Mouse (Mus musculus) neural tube, embryonic 11.5 days (tissue): ENCODE results near the gene Gcnt2. TPM values are rescaled to one million over a fixed set of nuclear protein-coding genes. Genes with fewer than 3 reads are reported as not detected.

Experiments used
- ATAC-seq: fragments of 200-750 bp; cut with Nextera tagmentation; 2 replicates; pipeline ENCODE4 v1.8.0; 2017; ENCODE audit warnings: moderate number of reproducible peaks, mild to moderate bottlenecking, moderate TSS enrichment, moderate library complexity; ENCODE audit not compliant: insufficient read depth, low FRiP score, low TSS enrichment
- DNase-seq: peaks from one replicate; pipeline ENCODE4 v3.0.0-alpha.2; 2015; ENCODE audit warnings: low spot score
- H3K27ac ChIP-seq: fragments of 300-500 bp; sonication (generic); 2 replicates; pipeline ENCODE4 v1.5.1; 2014; ENCODE audit warnings: low read depth, mild to moderate bottlenecking, low read length
- H3K27me3 ChIP-seq: fragments of 300-500 bp; sonication (generic); 2 replicates; pipeline ENCODE4 v1.6.1; 2014; ENCODE audit warnings: mild to moderate bottlenecking, low read length, mixed read lengths; ENCODE audit not compliant: control insufficient read depth, insufficient read depth
- H3K36me3 ChIP-seq: fragments of 300-500 bp; sonication (generic); 2 replicates; pipeline ENCODE4 v1.6.1; 2014; ENCODE audit warnings: mild to moderate bottlenecking, low read length, moderate library complexity, mixed read lengths; ENCODE audit not compliant: control insufficient read depth, insufficient read depth
- H3K4me1 ChIP-seq: fragments of 300-500 bp; sonication (generic); 2 replicates; pipeline ENCODE4 v1.6.1; 2014; ENCODE audit warnings: low read length, mixed read lengths; ENCODE audit not compliant: control insufficient read depth, insufficient read depth
- H3K4me2 ChIP-seq: fragments of 300-500 bp; sonication (generic); 2 replicates; pipeline ENCODE4 v1.6.1; 2014; ENCODE audit warnings: low read depth, mild to moderate bottlenecking, moderate library complexity
- H3K4me3 ChIP-seq: fragments of 300-500 bp; sonication (generic); 2 replicates; pipeline ENCODE4 v1.5.1; 2014; ENCODE audit warnings: low read depth, low read length
- H3K9ac ChIP-seq: fragments of 300-500 bp; sonication (generic); 2 replicates; pipeline ENCODE4 v1.6.1; 2014; ENCODE audit warnings: mild to moderate bottlenecking, low read length
- H3K9me3 ChIP-seq: fragments of 300-500 bp; sonication (generic); 2 replicates; pipeline ENCODE4 v1.6.1; 2016; ENCODE audit warnings: low read length; ENCODE audit not compliant: control insufficient read depth
- WGBS: fragments of 180-500 bp; shearing (Covaris S2); extraction: QIAGEN DNeasy Blood & Tissue Kit; methylation state at CpG from one replicate; pipeline ENCODE4 v1.1.7; 2014; 5-methylcytosine and 5-hydroxymethylcytosine counted together
- polyA plus RNA-seq: library from polyadenylated mRNA; unstranded; fragments of >200 nt; fragmentation: Nextera tagmentation; extraction: Ambion mirVana; gene quantifications from 2 replicates; pipeline ENCODE4 v1.2.1, GENCODE M21; 2014

The Gcnt2 gene
- polyA plus RNA-seq, 1 experiment from 2014 or later: 6.9 TPM

GRCm38 (mm10) chr13:40856786-40857185 lies 2.8 kb upstream of the Gcnt2 start:
- Histone ChIP-seq H3K4me1 (0 out of 2 replicates have a peak, but pooled peaks cover 3% of the 10 kb centered on the region), H3K9me3 (no peaks in the 10 kb centered on the region), H3K27me3 (no peaks in the 10 kb centered on the region), H3K36me3 (no peaks in the 10 kb centered on the region), H3K9ac (no peak overlapping the region), H3K27ac (no peak overlapping the region), H3K4me2 (no peak overlapping the region), H3K4me3 (no peak overlapping the region)
- WGBS: 88% methylated on average over 8 of the region's 8 CpGs
- no peak for DNase-seq
- no peak for ATAC-seq

DNA sequence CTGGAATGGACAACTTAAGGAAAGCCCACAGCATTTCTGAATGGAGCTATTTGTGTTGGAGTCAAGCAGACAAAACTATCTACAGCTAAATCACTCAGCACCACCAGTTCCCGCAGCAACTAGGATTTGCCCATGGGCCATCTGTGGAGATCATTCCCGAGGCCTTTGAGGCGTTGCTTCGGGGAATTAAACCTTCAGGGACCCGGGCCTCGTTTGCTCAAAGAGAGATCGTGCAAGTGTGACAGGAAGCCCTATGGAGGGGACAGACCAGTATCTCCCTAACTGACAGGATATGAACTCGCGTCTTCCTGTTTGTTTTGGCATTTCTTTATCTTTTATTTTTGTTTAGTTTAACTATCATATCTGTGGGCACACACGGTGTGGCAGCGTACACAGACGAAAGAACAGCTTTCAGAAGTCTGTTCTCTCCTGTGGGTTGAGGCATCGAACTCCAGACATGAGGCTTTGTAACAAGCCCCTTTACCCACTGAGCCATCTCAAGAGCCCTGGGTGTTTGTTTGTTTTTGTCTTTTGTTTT lies 2.2 kb upstream of the Gcnt2 start:
- ATAC-seq (no peak), DNase-seq (no peak)
- H3K9ac ChIP-seq: no peak overlapping the region
- H3K36me3 ChIP-seq: no peaks in the 10 kb centered on the region
- H3K27me3 ChIP-seq: no peaks in the 10 kb centered on the region
- H3K27ac ChIP-seq: no peak overlapping the region
- no peaks in the 10 kb centered on the region for H3K9me3 ChIP-seq
- WGBS: 82% methylated on average over 13 of the region's 13 CpGs
- 0 out of 2 replicates have a peak, but pooled peaks cover 3% of the 10 kb centered on the region for H3K4me1 ChIP-seq
- H3K4me2 ChIP-seq: no peak overlapping the region
- no peak overlapping the region for H3K4me3 ChIP-seq

DNA sequence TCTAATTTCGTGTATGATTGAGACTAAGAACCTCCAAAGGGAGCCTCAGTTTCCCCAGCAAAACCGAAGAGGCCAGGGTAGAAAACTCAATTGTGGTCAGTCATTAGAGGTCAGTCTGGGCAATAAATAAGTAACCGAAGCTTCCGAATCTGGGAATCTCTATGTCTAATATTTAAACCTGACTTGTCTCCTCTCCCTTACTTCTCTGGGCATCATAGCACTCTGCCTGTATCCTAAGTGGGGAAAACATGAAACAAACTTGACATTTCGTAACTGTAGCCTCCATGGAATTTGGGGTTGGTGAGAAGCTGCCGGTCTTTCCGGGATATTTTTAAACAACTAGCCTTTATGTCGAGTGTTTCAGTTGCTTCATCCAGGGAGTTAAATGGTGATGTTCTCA lies 329 bp upstream of the Gcnt2 start:
- H3K4me1 ChIP-seq: 0 out of 2 replicates have a peak, but pooled peaks cover 3% of the 10 kb centered on the region
- DNase-seq (no peak), ATAC-seq (no peak)
- H3K9me3 ChIP-seq: no peaks in the 10 kb centered on the region
- no peak overlapping the region for H3K9ac ChIP-seq
- no peak overlapping the region for H3K27ac ChIP-seq
- no peak overlapping the region for H3K4me3 ChIP-seq
- no peak overlapping the region for H3K4me2 ChIP-seq
- no peaks in the 10 kb centered on the region for H3K36me3 ChIP-seq
- 88% methylated on average over 8 of the region's 8 CpGs for WGBS
- H3K27me3 ChIP-seq: no peaks in the 10 kb centered on the region

- Histone ChIP-seq H3K4me2 (no peak overlapping the region), H3K36me3 (no peaks in the 10 kb centered on the region), H3K9me3 (no peaks in the 10 kb centered on the region), H3K4me3 (no peak overlapping the region), H3K27me3 (no peaks in the 10 kb centered on the region), H3K27ac (no peak overlapping the region), H3K9ac (no peak overlapping the region), H3K4me1 (0 out of 2 replicates have a peak, but pooled peaks cover 3% of the 10 kb centered on the region)
- DNase-seq: no peak
- WGBS: 89% methylated on average over 9 of the region's 9 CpGs
- ATAC-seq: no peak
Measured at GRCm38 (mm10) chr13:40863006-40863405, 3.5 kb downstream of the Gcnt2 start.

DNA sequence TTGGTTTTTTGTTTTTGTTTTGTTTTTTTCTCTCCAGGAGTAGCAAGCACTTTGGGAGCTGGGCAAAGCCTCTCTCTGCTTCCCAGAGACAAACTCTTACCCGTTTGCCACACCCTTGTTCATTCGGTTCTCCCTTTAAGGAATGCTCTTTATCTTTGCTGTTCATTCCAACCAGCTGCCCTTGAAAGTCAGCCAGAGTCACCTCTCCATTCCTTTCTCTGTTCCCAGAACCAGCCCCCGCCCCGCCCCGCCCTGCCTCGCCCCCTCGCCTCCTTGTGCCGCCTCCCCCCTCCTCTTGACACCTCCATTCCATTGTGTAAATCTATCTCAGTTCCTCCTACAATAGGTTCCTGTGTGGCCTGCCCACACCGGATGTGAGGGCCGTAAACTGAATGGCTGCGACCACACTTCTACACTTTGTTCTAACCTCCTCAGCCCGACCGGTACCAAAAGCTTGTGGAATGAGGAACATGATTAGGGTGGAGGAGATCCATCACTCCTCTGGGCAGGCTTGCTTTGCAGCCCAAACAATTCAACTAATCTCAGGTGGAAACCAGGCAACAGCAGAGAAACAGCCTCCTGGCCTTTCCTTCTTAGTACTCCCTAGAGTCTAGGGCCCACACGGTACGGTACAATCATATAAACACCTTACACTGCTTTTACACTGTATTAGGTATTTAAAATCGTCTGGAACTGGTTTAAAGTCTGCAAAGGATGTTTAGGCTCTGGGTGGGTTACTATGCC lies 9.5 kb downstream of the Gcnt2 start:
- H3K9me3 ChIP-seq: no peaks in the 10 kb centered on the region
- no peaks in the 10 kb centered on the region for H3K4me1 ChIP-seq
- no peak overlapping the region for H3K4me2 ChIP-seq
- H3K4me3 ChIP-seq: no peak overlapping the region
- no peaks in the 10 kb centered on the region for H3K27me3 ChIP-seq
- H3K27ac ChIP-seq: no peak overlapping the region
- H3K9ac ChIP-seq: no peak overlapping the region
- DNase-seq (no peak), ATAC-seq (no peak)
- WGBS: 10% methylated on average over 16 of the region's 16 CpGs
- no peaks in the 10 kb centered on the region for H3K36me3 ChIP-seq

GRCm38 (mm10) chr13:40874021-40874420 lies 14.5 kb downstream of the Gcnt2 start:
- H3K4me1 ChIP-seq: no peaks in the 10 kb centered on the region
- DNase-seq (no peak), ATAC-seq (no peak)
- WGBS: 92% methylated on average over 5 of the region's 5 CpGs
- no peak overlapping the region for H3K4me3 ChIP-seq
- no peak overlapping the region for H3K9ac ChIP-seq
- H3K27ac ChIP-seq: no peak overlapping the region
- no peaks in the 10 kb centered on the region for H3K27me3 ChIP-seq
- no peaks in the 10 kb centered on the region for H3K9me3 ChIP-seq
- H3K4me2 ChIP-seq: no peak overlapping the region
- no peaks in the 10 kb centered on the region for H3K36me3 ChIP-seq

DNA sequence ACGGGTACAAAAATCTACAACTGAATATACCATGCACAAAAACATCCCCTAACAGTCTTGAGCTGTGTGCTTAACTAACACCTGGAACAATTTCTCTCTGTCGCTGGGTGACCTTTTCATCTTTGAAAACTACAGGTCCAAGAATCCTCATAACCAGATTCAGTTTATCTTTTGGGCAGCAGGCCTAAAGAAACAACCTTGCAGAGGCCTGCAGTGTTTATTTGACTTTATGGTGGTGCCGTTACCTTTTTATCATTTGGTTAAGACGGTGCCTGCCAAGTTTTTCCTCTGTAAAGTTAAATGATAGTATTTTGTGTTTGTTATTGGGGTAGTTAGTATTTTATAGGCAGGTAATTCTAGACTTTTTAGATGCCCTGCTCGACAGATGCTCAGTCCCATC lies 15.9 kb downstream of the Gcnt2 start:
- H3K27me3 ChIP-seq: no peaks in the 10 kb centered on the region
- no peaks in the 10 kb centered on the region for H3K4me1 ChIP-seq
- H3K9me3 ChIP-seq: no peaks in the 10 kb centered on the region
- H3K9ac ChIP-seq: no peak overlapping the region
- ATAC-seq: no peak
- H3K4me2 ChIP-seq: no peak overlapping the region
- H3K4me3 ChIP-seq: no peak overlapping the region
- no peaks in the 10 kb centered on the region for H3K36me3 ChIP-seq
- no peak for DNase-seq
- WGBS: 70% methylated on average over 5 of the region's 5 CpGs
- no peak overlapping the region for H3K27ac ChIP-seq

DNA sequence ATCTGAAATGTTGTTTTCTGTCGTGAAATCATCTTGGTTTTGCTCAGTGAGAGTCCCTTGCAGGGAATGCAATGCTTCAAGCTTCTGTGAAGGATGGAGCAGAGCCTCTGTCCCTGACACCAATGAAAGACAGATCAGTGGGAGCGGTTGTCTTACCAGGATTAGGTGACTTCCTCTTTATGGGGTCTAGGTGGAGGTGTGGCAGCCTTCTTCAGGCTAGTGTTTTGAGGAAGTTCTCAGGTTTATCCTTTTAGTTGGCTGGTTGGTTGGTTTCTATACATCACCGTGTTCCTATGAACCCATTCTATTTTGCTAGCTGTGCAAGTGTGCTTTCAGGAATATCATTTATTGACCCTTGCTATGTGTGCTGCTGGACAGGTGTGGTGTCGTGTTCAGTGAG lies 18.0 kb downstream of the Gcnt2 start:
- no peaks in the 10 kb centered on the region for H3K9me3 ChIP-seq
- no peaks in the 10 kb centered on the region for H3K27me3 ChIP-seq
- no peak overlapping the region for H3K4me3 ChIP-seq
- no peak overlapping the region for H3K27ac ChIP-seq
- 85% methylated on average over 4 of the region's 4 CpGs for WGBS
- H3K9ac ChIP-seq: no peak overlapping the region
- ATAC-seq: no peak
- H3K4me1 ChIP-seq: no peaks in the 10 kb centered on the region
- H3K36me3 ChIP-seq: no peaks in the 10 kb centered on the region
- DNase-seq: no peak
- no peak overlapping the region for H3K4me2 ChIP-seq

DNA sequence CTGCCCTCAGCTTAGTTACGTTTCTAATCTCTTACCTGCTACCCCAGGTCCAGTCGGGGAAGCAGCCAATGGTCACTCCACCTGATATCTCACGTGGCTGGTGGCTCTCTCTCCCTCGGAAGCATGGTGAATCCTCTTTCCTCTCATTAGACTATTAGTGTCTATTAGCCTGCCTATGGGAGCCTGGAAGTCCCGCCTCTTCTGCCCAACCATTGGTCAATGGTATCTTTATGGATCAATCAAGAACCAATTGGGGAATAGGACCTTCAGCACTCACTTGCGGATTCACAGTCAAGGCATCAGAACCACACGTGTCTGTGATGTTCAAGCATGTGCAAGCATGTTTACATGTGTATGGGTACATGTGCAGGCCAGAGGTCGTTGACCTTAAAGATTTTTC lies 21.0 kb downstream of the Gcnt2 start:
- H3K4me1 ChIP-seq: peaks cover 3% of the 10 kb centered on the region; the same call in 1 of the 2 replicates
- H3K9ac ChIP-seq: no peak overlapping the region
- no peak overlapping the region for H3K4me3 ChIP-seq
- H3K36me3 ChIP-seq: no peaks in the 10 kb centered on the region
- no peak overlapping the region for H3K27ac ChIP-seq
- H3K9me3 ChIP-seq: no peaks in the 10 kb centered on the region
- H3K27me3 ChIP-seq: no peaks in the 10 kb centered on the region
- ATAC-seq (no peak), DNase-seq (no peak)
- no peak overlapping the region for H3K4me2 ChIP-seq
- WGBS: 78% methylated on average over 8 of the region's 8 CpGs
